Mouse (Mus musculus) forebrain, embryonic 10.5 days (tissue): ENCODE data around the gene Ssr3. TPM values are rescaled to one million over a fixed set of nuclear protein-coding genes. Genes with fewer than 3 reads are reported as not detected.

Experiments
- DNase-seq: peaks from one replicate; pipeline ENCODE4 v3.0.0-alpha.2; 2017; ENCODE audit warnings: low spot score; ENCODE audit errors: extremely low spot score
- H3K27ac ChIP-seq: fragments of 300-500 bp; sonication (generic); 2 replicates; pipeline ENCODE4 v1.5.1; 2016; ENCODE audit warnings: mild to moderate bottlenecking
- H3K27me3 ChIP-seq: fragments of 300-500 bp; sonication (generic); 2 replicates; pipeline ENCODE4 v1.6.1; 2016; ENCODE audit warnings: mild to moderate bottlenecking; ENCODE audit not compliant: poor library complexity, severe bottlenecking
- H3K36me3 ChIP-seq: fragments of 300-500 bp; sonication (generic); replicated peaks from 2 replicates; pipeline ENCODE4 v1.6.1; 2016; ENCODE audit warnings: mild to moderate bottlenecking, moderate library complexity
- H3K4me1 ChIP-seq: fragments of 300-500 bp; sonication (generic); 2 replicates; pipeline ENCODE4 v1.6.1; 2016
- H3K4me3 ChIP-seq: fragments of 300-500 bp; sonication (generic); 2 replicates; pipeline ENCODE4 v1.5.1; 2016; ENCODE audit warnings: mild to moderate bottlenecking, moderate library complexity
- H3K9me3 ChIP-seq: fragments of 300-500 bp; sonication (generic); 2 replicates; pipeline ENCODE4 v1.6.1; 2016; ENCODE audit warnings: mild to moderate bottlenecking, moderate library complexity
- WGBS: fragments of 180-500 bp; shearing (Covaris S2); methylation state at CpG from one replicate; pipeline ENCODE4 v1.1.7; 2016; 5-methylcytosine and 5-hydroxymethylcytosine counted together
- polyA plus RNA-seq: library from polyadenylated mRNA; unstranded; fragments of >200 nt; fragmentation: Nextera tagmentation; extraction: Ambion mirVana; gene quantifications from 2 replicates; pipeline ENCODE4 v1.2.1, GENCODE M21; 2016

Gene Ssr3
- 236 and 243 TPM in 2 replicates for polyA plus RNA-seq

- Histone ChIP-seq H3K9me3 (no peaks in the 10 kb centered on the region), H3K27me3 (no peaks in the 10 kb centered on the region), H3K4me1 (peaks cover 16% of the 10 kb centered on the region), H3K4me3 (peak within 1 kb of the TSS; percentile 74), H3K27ac (peak within 1 kb of the TSS; percentile 94), H3K36me3 (peaks cover 31% of the 10 kb centered on the region)
- WGBS = under 1% methylated on average over 36 of the region's 36 CpGs
- DNase-seq = peak; percentile 96
Measured at GRCm38 (mm10) chr3:65392421-65392817, at the start of gene Ssr3. Gene Ssr3 (minus strand): TSS chr3:65392623.

DNA sequence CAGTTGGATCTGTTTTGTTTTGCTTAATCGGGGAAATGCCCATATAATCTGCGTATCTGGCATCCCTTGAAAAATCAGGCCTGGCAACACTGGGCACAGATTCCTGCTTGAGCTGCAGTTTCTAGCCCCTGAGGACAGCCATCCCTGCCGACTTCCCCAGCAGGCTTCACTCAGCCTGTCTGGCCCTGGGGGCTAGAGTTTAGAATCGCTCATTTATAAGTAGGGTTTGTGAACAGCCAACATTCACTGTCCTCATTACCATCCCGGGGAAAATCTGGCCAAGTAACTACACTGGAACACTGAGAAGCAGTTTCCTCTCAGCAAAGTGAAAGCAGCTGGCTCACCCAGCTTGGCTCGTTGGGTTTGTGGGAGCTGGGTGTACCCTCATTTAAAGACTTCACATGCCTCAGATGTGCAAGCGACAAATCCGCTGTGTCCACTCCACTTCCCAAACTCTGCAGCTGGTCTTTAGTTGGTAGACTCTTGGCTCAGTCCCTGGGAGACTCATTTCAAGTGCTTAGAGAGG is 49.2 kb upstream of the Ssr3 start:
- Histone ChIP-seq H3K9me3 (no peaks in the 10 kb centered on the region), H3K27ac (peak overlapping the region; percentile 66), H3K36me3 (no peaks in the 10 kb centered on the region), H3K4me1 (peaks cover 30% of the 10 kb centered on the region), H3K27me3 (no peaks in the 10 kb centered on the region), H3K4me3 (no peak overlapping the region)
- WGBS = 62% methylated on average over 8 of the region's 8 CpGs
- DNase-seq = no peak

DNA sequence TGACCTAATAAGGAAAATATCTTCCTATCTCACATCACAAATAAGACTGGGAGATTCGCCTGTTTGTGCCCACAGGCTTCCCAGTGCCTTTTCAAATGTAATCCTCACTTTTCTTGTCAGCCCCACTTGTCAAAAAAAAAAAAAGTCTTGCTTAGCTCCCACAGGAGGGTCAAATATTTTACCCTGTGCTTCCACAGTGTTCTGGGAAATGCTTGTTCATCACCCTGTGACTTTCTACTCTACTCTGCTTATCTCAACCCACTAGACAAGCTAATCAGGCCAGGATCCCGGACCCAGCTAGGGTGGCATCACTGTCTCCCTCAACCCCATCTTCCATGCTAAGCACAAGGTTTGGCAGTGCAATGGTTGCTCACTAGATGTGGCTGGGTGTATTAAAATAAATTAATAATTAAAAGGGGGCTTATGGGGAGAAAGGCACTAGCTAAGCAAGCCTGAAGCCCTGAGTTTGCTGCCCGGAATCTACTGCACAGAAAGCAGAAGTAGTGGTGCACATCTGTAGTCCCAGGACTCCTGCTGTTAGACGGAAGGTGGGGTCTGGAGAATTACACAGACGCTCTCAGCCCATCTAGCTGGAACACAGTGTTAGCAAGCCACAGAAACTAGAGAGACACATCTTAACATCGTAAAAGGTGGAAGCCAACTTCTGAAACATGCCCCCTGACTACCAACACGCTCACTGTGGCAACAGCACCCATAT is 46.2 kb upstream of the Ssr3 start:
- no peaks in the 10 kb centered on the region for H3K27me3 ChIP-seq
- no peak overlapping the region for H3K4me3 ChIP-seq
- no peaks in the 10 kb centered on the region for H3K36me3 ChIP-seq
- H3K27ac ChIP-seq = no peak overlapping the region
- DNase-seq = no peak
- peaks cover 29% of the 10 kb centered on the region for H3K4me1 ChIP-seq
- WGBS = 89% methylated on average over 7 of the region's 7 CpGs
- no peaks in the 10 kb centered on the region for H3K9me3 ChIP-seq

- H3K4me3 ChIP-seq = no peak overlapping the region
- H3K9me3 ChIP-seq = no peaks in the 10 kb centered on the region
- no peaks in the 10 kb centered on the region for H3K27me3 ChIP-seq
- H3K36me3 ChIP-seq = no peaks in the 10 kb centered on the region
- DNase-seq = no peak
- 76% methylated on average over 2 of the region's 2 CpGs for WGBS
- peaks cover 6% of the 10 kb centered on the region for H3K4me1 ChIP-seq
- no peak overlapping the region for H3K27ac ChIP-seq
Measured at GRCm38 (mm10) chr3:65435812-65436211, 43.4 kb upstream of the Ssr3 start.

GRCm38 (mm10) chr3:65435101-65435571 is 42.7 kb upstream of the Ssr3 start:
- Histone ChIP-seq H3K36me3 (no peaks in the 10 kb centered on the region), H3K4me1 (no peaks in the 10 kb centered on the region), H3K4me3 (no peak overlapping the region), H3K27ac (no peak overlapping the region), H3K27me3 (no peaks in the 10 kb centered on the region), H3K9me3 (no peaks in the 10 kb centered on the region)
- 87% methylated on average over 11 of the region's 11 CpGs for WGBS
- no peak for DNase-seq

GRCm38 (mm10) chr3:65432236-65432635 is 39.8 kb upstream of the Ssr3 start:
- Histone ChIP-seq H3K36me3 (no peaks in the 10 kb centered on the region), H3K4me1 (no peaks in the 10 kb centered on the region), H3K4me3 (no peak overlapping the region), H3K27me3 (no peaks in the 10 kb centered on the region), H3K27ac (no peak overlapping the region), H3K9me3 (no peaks in the 10 kb centered on the region)
- 93% methylated on average over 5 of the region's 5 CpGs for WGBS
- DNase-seq = no peak

DNA sequence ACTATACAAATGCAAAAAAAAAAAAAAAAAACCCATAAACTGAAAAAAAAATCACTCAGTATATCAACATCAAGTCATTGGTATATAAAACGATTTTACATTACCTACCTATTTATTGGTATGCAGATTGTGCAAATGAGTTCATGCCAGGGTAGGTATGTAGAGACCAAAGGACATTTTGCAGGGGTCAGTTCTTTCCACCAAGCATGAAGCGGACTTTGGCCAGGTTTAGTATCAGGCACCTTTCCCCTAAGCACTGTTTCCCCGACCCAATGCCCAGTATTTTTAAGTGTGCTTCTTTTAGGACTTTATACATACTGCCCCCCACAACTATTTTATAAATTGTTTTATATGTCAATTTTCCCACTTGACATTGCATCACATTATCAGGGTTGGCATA is 27.3 kb upstream of the Ssr3 start:
- H3K36me3 ChIP-seq = no peaks in the 10 kb centered on the region
- no peak overlapping the region for H3K27ac ChIP-seq
- 92% methylated on average over 3 of the region's 3 CpGs for WGBS
- no peak overlapping the region for H3K4me3 ChIP-seq
- peaks cover 12% of the 10 kb centered on the region; the same call in 1 of the 2 replicates for H3K4me1 ChIP-seq
- no peak for DNase-seq
- H3K27me3 ChIP-seq = no peaks in the 10 kb centered on the region
- H3K9me3 ChIP-seq = no peaks in the 10 kb centered on the region

- Histone ChIP-seq H3K4me3 (no peak overlapping the region), H3K27ac (no peak overlapping the region)
- 63% methylated on average over 5 of the region's 5 CpGs for WGBS
Measured at GRCm38 (mm10) chr3:65417913-65418594, 25.6 kb upstream of the Ssr3 start.

DNA sequence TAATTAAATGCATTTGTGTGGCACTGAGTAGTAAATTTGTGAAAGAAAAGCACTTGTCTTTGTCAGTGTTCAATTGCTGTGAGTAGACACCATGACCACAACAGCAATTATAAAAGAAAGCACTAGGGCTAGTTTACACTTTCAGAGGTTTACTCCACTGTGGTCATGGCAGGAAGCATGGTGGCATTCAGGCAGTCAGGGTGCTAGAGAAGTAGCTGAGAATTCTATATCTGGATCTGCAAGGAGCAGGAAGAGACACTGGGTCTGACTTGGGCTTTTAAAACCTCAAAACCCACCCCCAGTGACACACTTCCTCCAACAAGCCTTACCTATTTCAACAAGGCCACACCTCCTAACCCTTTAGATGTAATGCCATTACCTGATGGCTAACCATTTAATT is 24.1 kb upstream of the Ssr3 start:
- Histone ChIP-seq H3K4me1 (peaks cover 12% of the 10 kb centered on the region; the same call in 1 of the 2 replicates), H3K9me3 (no peaks in the 10 kb centered on the region), H3K36me3 (no peaks in the 10 kb centered on the region), H3K4me3 (no peak overlapping the region), H3K27me3 (no peaks in the 10 kb centered on the region), H3K27ac (no peak overlapping the region)
- no peak for DNase-seq

More at GRCm38 (mm10) chr3:65417913-65418594, 25.6 kb upstream of the Ssr3 start:
- Histone ChIP-seq H3K36me3 (no peaks in the 10 kb centered on the region), H3K4me1 (peaks cover 12% of the 10 kb centered on the region; the same call in 1 of the 2 replicates), H3K27me3 (no peaks in the 10 kb centered on the region), H3K9me3 (no peaks in the 10 kb centered on the region)
- DNase-seq = no peak

DNA sequence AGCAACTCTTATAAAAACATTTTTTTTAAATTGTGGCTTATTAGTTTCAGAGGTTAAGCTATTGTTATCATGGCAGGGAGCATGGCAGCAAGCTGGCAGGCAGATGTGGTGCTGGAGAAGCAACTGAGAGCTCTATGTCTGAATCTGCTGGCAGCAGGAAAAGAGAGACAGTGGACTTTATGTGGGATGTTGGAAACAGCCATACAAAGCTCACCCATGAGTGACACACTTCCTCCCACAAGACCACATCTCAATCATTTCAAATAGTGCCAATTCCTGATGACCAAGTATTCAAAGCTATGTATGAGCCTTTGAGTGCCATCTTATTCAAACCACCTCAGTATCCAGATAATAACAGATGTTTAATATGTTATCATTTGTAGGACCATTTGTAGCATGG is 15.5 kb upstream of the Ssr3 start:
- Histone ChIP-seq H3K4me3 (no peak overlapping the region), H3K4me1 (no peaks in the 10 kb centered on the region), H3K36me3 (no peaks in the 10 kb centered on the region), H3K9me3 (no peaks in the 10 kb centered on the region), H3K27me3 (no peaks in the 10 kb centered on the region), H3K27ac (no peak overlapping the region)
- no peak for DNase-seq

GRCm38 (mm10) chr3:65405781-65406180 is 13.4 kb upstream of the Ssr3 start:
- no peaks in the 10 kb centered on the region for H3K27me3 ChIP-seq
- H3K36me3 ChIP-seq = no peaks in the 10 kb centered on the region
- no peak overlapping the region for H3K27ac ChIP-seq
- WGBS = 78% methylated on average over 4 of the region's 4 CpGs
- DNase-seq = no peak
- no peaks in the 10 kb centered on the region for H3K9me3 ChIP-seq
- H3K4me3 ChIP-seq = no peak overlapping the region
- H3K4me1 ChIP-seq = no peaks in the 10 kb centered on the region

DNA sequence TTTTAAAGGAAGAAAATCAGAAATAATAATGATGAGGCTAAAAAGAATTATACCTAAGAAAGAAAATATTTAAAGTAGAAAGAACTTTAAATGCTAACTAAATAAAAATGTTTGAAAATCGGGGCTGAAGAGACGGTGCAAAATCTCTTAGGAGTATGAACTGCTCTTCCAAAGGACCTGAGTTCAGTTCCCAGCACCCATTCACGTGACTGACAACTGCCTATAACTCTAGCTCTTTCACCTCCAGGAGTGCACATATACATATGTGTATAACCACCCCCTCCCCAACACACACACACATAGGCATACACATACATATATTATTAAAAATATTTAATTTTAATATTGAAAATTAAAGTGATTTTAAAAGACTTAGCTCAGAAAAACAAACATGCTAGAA is 5.1 kb upstream of the Ssr3 start:
- no peaks in the 10 kb centered on the region for H3K36me3 ChIP-seq
- H3K4me1 ChIP-seq = peaks cover 4% of the 10 kb centered on the region
- 89% methylated on average over 3 of the region's 3 CpGs for WGBS
- H3K4me3 ChIP-seq = no peak overlapping the region
- DNase-seq = no peak
- no peaks in the 10 kb centered on the region for H3K27me3 ChIP-seq
- H3K27ac ChIP-seq = no peak overlapping the region
- no peaks in the 10 kb centered on the region for H3K9me3 ChIP-seq

DNA sequence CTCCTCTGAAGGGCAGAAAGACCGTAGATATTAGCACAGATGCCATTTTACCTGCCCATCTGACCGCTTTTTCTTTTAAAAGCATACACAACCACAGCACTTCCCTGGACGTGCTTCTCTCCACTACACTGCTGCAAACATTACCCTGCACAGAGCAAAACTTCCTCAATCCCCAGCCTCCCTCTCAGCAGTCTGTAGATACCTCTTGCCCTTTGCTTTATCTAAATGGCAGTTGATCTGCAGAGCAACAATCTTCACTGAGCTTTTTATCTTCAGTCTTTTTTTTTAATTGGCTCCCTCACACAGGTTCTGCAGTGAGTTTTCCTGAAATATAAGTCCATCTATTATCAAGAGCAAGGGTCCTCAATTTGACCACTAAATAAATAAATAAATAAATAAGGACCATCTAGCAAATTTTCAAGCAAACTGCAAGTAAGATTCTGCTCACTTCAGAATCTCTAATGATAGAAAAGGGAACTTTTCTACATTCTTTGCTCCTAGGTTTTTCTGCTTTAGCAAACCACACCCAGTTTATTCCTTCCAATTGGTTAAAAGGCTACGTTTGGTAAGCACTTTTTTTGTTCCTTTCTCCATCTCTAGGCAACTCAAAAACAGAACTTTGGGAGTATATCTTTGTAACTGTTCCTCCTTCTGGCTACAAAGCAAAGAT is 4.5 kb upstream of the Ssr3 start:
- Histone ChIP-seq H3K27me3 (no peaks in the 10 kb centered on the region), H3K4me1 (peaks cover 4% of the 10 kb centered on the region), H3K9me3 (no peaks in the 10 kb centered on the region), H3K27ac (no peak overlapping the region), H3K36me3 (no peaks in the 10 kb centered on the region), H3K4me3 (no peak overlapping the region)
- DNase-seq = no peak
- WGBS = 81% methylated on average over 4 of the region's 4 CpGs
